Mouse (Mus musculus) heart, postnatal 0 days (tissue): ENCODE measurements around the gene Dlg2. TPM values are rescaled to one million over a fixed set of nuclear protein-coding genes. Genes with fewer than 3 reads are reported as not detected.

Experiments used
- ATAC-seq: fragments of 200-750 bp; cut with Nextera tagmentation; 2 replicates; pipeline ENCODE4 v1.8.0; 2017; ENCODE audit warnings: low read depth, moderate number of reproducible peaks, moderate library complexity; ENCODE audit not compliant: insufficient read depth
- DNase-seq: peaks from one replicate; pipeline ENCODE4 v3.0.0-alpha.2; 2016; ENCODE audit warnings: low spot score
- H3K27ac ChIP-seq: fragments of 300-500 bp; sonication (generic); 2 replicates; pipeline ENCODE4 v1.5.1; 2014; ENCODE audit warnings: low read depth, mild to moderate bottlenecking
- H3K27me3 ChIP-seq: fragments of 300-500 bp; sonication (generic); 2 replicates; pipeline ENCODE4 v1.6.1; 2014; ENCODE audit warnings: low read length, mixed read lengths; ENCODE audit not compliant: control insufficient read depth, insufficient read depth
- H3K36me3 ChIP-seq: fragments of 300-500 bp; sonication (generic); replicated peaks from 2 replicates; pipeline ENCODE4 v1.6.1; 2014; ENCODE audit warnings: low read length, mixed read lengths; ENCODE audit not compliant: control insufficient read depth, insufficient read depth
- H3K4me1 ChIP-seq: fragments of 300-500 bp; sonication (generic); 2 replicates; pipeline ENCODE4 v1.6.1; 2014; ENCODE audit warnings: antibody characterized with exemption; ENCODE audit not compliant: control insufficient read depth, insufficient read depth
- H3K4me2 ChIP-seq: fragments of 300-500 bp; sonication (generic); 2 replicates; pipeline ENCODE4 v1.6.1; 2014; ENCODE audit warnings: low read depth, mild to moderate bottlenecking, low read length, moderate library complexity
- H3K4me3 ChIP-seq: fragments of 300-500 bp; sonication (generic); 2 replicates; pipeline ENCODE4 v1.5.1; 2014; ENCODE audit warnings: low read depth, low read length
- H3K9ac ChIP-seq: fragments of 300-500 bp; sonication (generic); replicated peaks from 2 replicates; pipeline ENCODE4 v1.6.1; 2014; ENCODE audit warnings: low read depth, low read length, mixed read lengths
- H3K9me3 ChIP-seq: fragments of 300-500 bp; sonication (generic); replicated peaks from 2 replicates; pipeline ENCODE4 v1.6.1; 2016; ENCODE audit warnings: low read length; ENCODE audit not compliant: control insufficient read depth
- CTCF ChIP-seq: IDR thresholded peaks from 2 replicates; pipeline ENCODE4 v1.5.1; 2016; ENCODE audit warnings: antibody characterized with exemption, control low read depth, low read depth
- EP300 ChIP-seq: IDR thresholded peaks from 2 replicates; pipeline ENCODE4 v1.6.1; 2016; ENCODE audit warnings: antibody characterized with exemption, low read depth
- WGBS: fragments of 180-500 bp; shearing (Covaris S2); extraction: QIAGEN DNeasy Blood & Tissue Kit; methylation state at CpG from one replicate; pipeline ENCODE4 v1.1.7; 2014; 5-methylcytosine and 5-hydroxymethylcytosine counted together
- polyA plus RNA-seq: library from polyadenylated mRNA; unstranded; fragments of >200 nt; fragmentation: Nextera tagmentation; extraction: Ambion mirVana; gene quantifications from 2 replicates; pipeline ENCODE4 v1.2.1, GENCODE M21; 2015
- total RNA-seq: library from RNA; depleted of rRNA; stranded (reverse); fragments of >200 nt; gene quantifications from 2 replicates; pipeline ENCODE4 v1.2.3, GENCODE M21; 2014; ENCODE audit warnings: low replicate concordance

Gene Dlg2
- total and polyA plus RNA-seq, 2 experiments from 2014 or later: 1.3 to 2.3 TPM

GRCm38 (mm10) chr7:92448782-92449575 lies 1972.5 kb downstream of the Dlg2 start:
- no peak overlapping the region for H3K4me2 ChIP-seq
- TF ChIP-seq EP300 (no peak), CTCF (no peak)
- no peaks in the 10 kb centered on the region for H3K9me3 ChIP-seq
- no peak overlapping the region for H3K27ac ChIP-seq
- H3K36me3 ChIP-seq: no peaks in the 10 kb centered on the region
- DNase-seq (no peak), ATAC-seq (no peak)
- WGBS: 71% methylated on average over 7 of the region's 7 CpGs
- H3K27me3 ChIP-seq: no peaks in the 10 kb centered on the region
- H3K9ac ChIP-seq: no peak overlapping the region
- no peaks in the 10 kb centered on the region for H3K4me1 ChIP-seq
- no peak overlapping the region for H3K4me3 ChIP-seq

GRCm38 (mm10) chr7:92454176-92454575 lies 1977.7 kb downstream of the Dlg2 start:
- 61% methylated on average over 2 of the region's 2 CpGs for WGBS

GRCm38 (mm10) chr7:92455927-92456326 lies 1979.5 kb downstream of the Dlg2 start:
- H3K4me3 ChIP-seq: no peak overlapping the region
- peaks cover 3% of the 10 kb centered on the region; the same call in 1 of the 2 replicates for H3K4me1 ChIP-seq
- no peaks in the 10 kb centered on the region for H3K27me3 ChIP-seq
- DNase-seq (no peak), ATAC-seq (no peak)
- no peaks in the 10 kb centered on the region for H3K36me3 ChIP-seq
- no peak for TF ChIP-seq CTCF
- no peak for TF ChIP-seq EP300
- WGBS: 27% methylated on average over 5 of the region's 5 CpGs
- H3K4me2 ChIP-seq: no peak overlapping the region
- no peak overlapping the region for H3K27ac ChIP-seq
- H3K9ac ChIP-seq: no peak overlapping the region
- H3K9me3 ChIP-seq: no peaks in the 10 kb centered on the region

More at GRCm38 (mm10) chr7:92454176-92454575, 1977.7 kb downstream of the Dlg2 start:
- no peak overlapping the region for H3K4me3 ChIP-seq
- DNase-seq: no peak
- no peaks in the 10 kb centered on the region for H3K9me3 ChIP-seq
- H3K4me2 ChIP-seq: no peak overlapping the region
- H3K27ac ChIP-seq: no peak overlapping the region
- TF ChIP-seq EP300 (no peak), CTCF (no peak)
- ATAC-seq: no peak
- no peaks in the 10 kb centered on the region for H3K27me3 ChIP-seq
- no peaks in the 10 kb centered on the region for H3K36me3 ChIP-seq
- peaks cover 3% of the 10 kb centered on the region; the same call in 1 of the 2 replicates for H3K4me1 ChIP-seq
- H3K9ac ChIP-seq: no peak overlapping the region

- H3K27me3 ChIP-seq: no peaks in the 10 kb centered on the region
- 7% methylated on average over 4 of the region's 4 CpGs for WGBS
Observed at GRCm38 (mm10) chr7:92457791-92458190, 1981.3 kb downstream of the Dlg2 start.

GRCm38 (mm10) chr7:92458308-92458707 lies 1981.8 kb downstream of the Dlg2 start:
- no peak overlapping the region for H3K4me3 ChIP-seq
- no peak for TF ChIP-seq EP300
- TF ChIP-seq CTCF: no peak
- no peaks in the 10 kb centered on the region for H3K27me3 ChIP-seq
- no peak overlapping the region for H3K27ac ChIP-seq
- H3K36me3 ChIP-seq: no peaks in the 10 kb centered on the region
- 45% methylated on average over 4 of the region's 4 CpGs for WGBS
- H3K4me2 ChIP-seq: no peak overlapping the region
- H3K9ac ChIP-seq: no peak overlapping the region
- no peak for DNase-seq
- no peaks in the 10 kb centered on the region for H3K9me3 ChIP-seq
- ATAC-seq: no peak
- H3K4me1 ChIP-seq: peaks cover 3% of the 10 kb centered on the region; the same call in 1 of the 2 replicates

More at GRCm38 (mm10) chr7:92457791-92458190, 1981.3 kb downstream of the Dlg2 start:
- Histone ChIP-seq H3K9ac (no peak overlapping the region), H3K27ac (no peak overlapping the region), H3K4me3 (no peak overlapping the region), H3K9me3 (no peaks in the 10 kb centered on the region), H3K36me3 (no peaks in the 10 kb centered on the region), H3K4me2 (no peak overlapping the region), H3K4me1 (peaks cover 3% of the 10 kb centered on the region; the same call in 1 of the 2 replicates)
- peak; percentile 85 for ATAC-seq
- TF ChIP-seq CTCF (no peak), EP300 (peak; percentile 68; the same call in 1 of the 2 replicates)
- DNase-seq: peak; percentile 57
